Mouse (Mus musculus): ENCODE measurements around the gene Ipo13. TPM values are rescaled to one million over a fixed set of nuclear protein-coding genes. Genes with fewer than 3 reads are reported as not detected.
A peak's percentile ranks its signal among the peaks of the same experiment; 100 is the strongest.

Ipo13 gene
- polyA plus RNA-seq, 1 experiment, result 41.7 TPM

GRCm38 (mm10) chr4:117894601-117895000, 20.2 kb downstream of the Ipo13 start:
- peaks cover 5% of the 10 kb centered on the region; the same call in 1 of the 2 replicates for H3K4me1 ChIP-seq (ENCODE audit: control insufficient read depth, insufficient read depth, insufficient read length)
- no peaks in the 10 kb centered on the region for H3K27me3 ChIP-seq (ENCODE audit: control insufficient read depth, insufficient read depth, low read length)
- TF ChIP-seq CTCF (IDR thresholded peaks at IDR 0.05; ENCODE audit: extremely low read depth, insufficient read depth, insufficient read length, insufficient replicate concordance), result no peak
- no peak for TF ChIP-seq POLR2A (IDR thresholded peaks at IDR 0.05; ENCODE audit: low read depth, low read length)
- no peak overlapping the region for H3K27ac ChIP-seq (ENCODE audit: insufficient read depth, low read length)
- H3K36me3 ChIP-seq (ENCODE audit: control insufficient read depth, insufficient read depth, low read length), result peaks cover 9% of the 10 kb centered on the region
- H3K4me3 ChIP-seq (ENCODE audit: extremely low read depth, insufficient read depth, insufficient read length), result no peak overlapping the region
- no peak for DNase-seq (ENCODE audit: low read depth in 1 of 2, low spot score in 2 of 2)
- 95% methylated on average over 8 of the region's 8 CpGs for WGBS

- DNase-seq (ENCODE audit: low read depth in 1 of 2, low spot score in 2 of 2), result peak in 1 of 2 experiments; percentile 68
- H3K27me3 ChIP-seq (ENCODE audit: control insufficient read depth, insufficient read depth, low read length), result no peaks in the 10 kb centered on the region
- H3K4me3 ChIP-seq (ENCODE audit: extremely low read depth, insufficient read depth, insufficient read length), result no peak overlapping the region
- H3K27ac ChIP-seq (ENCODE audit: insufficient read depth, low read length), result no peak overlapping the region
- WGBS, result 29% methylated on average over 9 of the region's 9 CpGs
- H3K36me3 ChIP-seq (ENCODE audit: control insufficient read depth, insufficient read depth, low read length), result peaks cover 4% of the 10 kb centered on the region; the same call in 1 of the 2 replicates
- TF ChIP-seq CTCF (IDR thresholded peaks at IDR 0.05; ENCODE audit: extremely low read depth, insufficient read depth, insufficient read length, insufficient replicate concordance) (no peak), POLR2A (IDR thresholded peaks at IDR 0.05; ENCODE audit: low read depth, low read length) (no peak)
- H3K4me1 ChIP-seq (ENCODE audit: control insufficient read depth, insufficient read depth, insufficient read length), result peaks cover 5% of the 10 kb centered on the region; the same call in 1 of the 2 replicates
These were observed 21.4 kb downstream of the Ipo13 start for GRCm38 (mm10) chr4:117893376-117893775.

GRCm38 (mm10) chr4:117891738-117892161, 23.0 kb downstream of the Ipo13 start, which contains the start of gene Dph2:
Dph2 (minus strand) TSS chr4:117892032.
- TF ChIP-seq CTCF (IDR thresholded peaks at IDR 0.05; ENCODE audit: extremely low read depth, insufficient read depth, insufficient read length, insufficient replicate concordance), result no peak
- TF ChIP-seq POLR2A (IDR thresholded peaks at IDR 0.05; ENCODE audit: low read depth, low read length), result no peak; the same call in 1 of the 2 replicates
- Histone ChIP-seq H3K4me1 (ENCODE audit: control insufficient read depth, insufficient read depth, insufficient read length) (peaks cover 8% of the 10 kb centered on the region; the same call in 1 of the 2 replicates), H3K4me3 (ENCODE audit: extremely low read depth, insufficient read depth, insufficient read length) (peak within 1 kb of the TSS; percentile 73), H3K36me3 (ENCODE audit: control insufficient read depth, insufficient read depth, low read length) (peaks cover 2% of the 10 kb centered on the region; the same call in 1 of the 2 replicates), H3K27ac (ENCODE audit: insufficient read depth, low read length) (no peak within 1 kb of the TSS), H3K27me3 (ENCODE audit: control insufficient read depth, insufficient read depth, low read length) (no peaks in the 10 kb centered on the region)
- 1% methylated on average over 21 of the region's 21 CpGs for WGBS
- peak; percentile 70 to 87 for DNase-seq (ENCODE audit: low read depth in 1 of 2, low spot score in 2 of 2)

GRCm38 (mm10) chr4:117890750-117891149, 24.0 kb downstream of the Ipo13 start:
- Histone ChIP-seq H3K27ac (ENCODE audit: insufficient read depth, low read length) (no peak overlapping the region), H3K4me1 (ENCODE audit: control insufficient read depth, insufficient read depth, insufficient read length) (peaks cover 12% of the 10 kb centered on the region; the same call in 1 of the 2 replicates), H3K4me3 (ENCODE audit: extremely low read depth, insufficient read depth, insufficient read length) (peak overlapping the region; percentile 73; the same call in 1 of the 2 replicates), H3K27me3 (ENCODE audit: control insufficient read depth, insufficient read depth, low read length) (no peaks in the 10 kb centered on the region), H3K36me3 (ENCODE audit: control insufficient read depth, insufficient read depth, low read length) (peaks cover 3% of the 10 kb centered on the region; the same call in 1 of the 2 replicates)
- TF ChIP-seq POLR2A (IDR thresholded peaks at IDR 0.05; ENCODE audit: low read depth, low read length) (no peak), CTCF (IDR thresholded peaks at IDR 0.05; ENCODE audit: extremely low read depth, insufficient read depth, insufficient read length, insufficient replicate concordance) (no peak)
- WGBS, result 93% methylated on average over 8 of the region's 8 CpGs
- DNase-seq (ENCODE audit: low read depth in 1 of 2, low spot score in 2 of 2), result no peak

- Histone ChIP-seq H3K4me3 (ENCODE audit: extremely low read depth, insufficient read depth, insufficient read length) (no peak overlapping the region), H3K36me3 (ENCODE audit: control insufficient read depth, insufficient read depth, low read length) (peaks cover 4% of the 10 kb centered on the region; the same call in 1 of the 2 replicates), H3K4me1 (ENCODE audit: control insufficient read depth, insufficient read depth, insufficient read length) (peaks cover 12% of the 10 kb centered on the region; the same call in 1 of the 2 replicates), H3K27ac (ENCODE audit: insufficient read depth, low read length) (no peak overlapping the region), H3K27me3 (ENCODE audit: control insufficient read depth, insufficient read depth, low read length) (no peaks in the 10 kb centered on the region)
- no peak for TF ChIP-seq CTCF (IDR thresholded peaks at IDR 0.05; ENCODE audit: extremely low read depth, insufficient read depth, insufficient read length, insufficient replicate concordance)
- TF ChIP-seq POLR2A (IDR thresholded peaks at IDR 0.05; ENCODE audit: low read depth, low read length), result no peak
- no peak for DNase-seq (ENCODE audit: low read depth in 1 of 2, low spot score in 2 of 2)
- 93% methylated on average over 14 of the region's 14 CpGs for WGBS
These were observed 24.8 kb downstream of the Ipo13 start for GRCm38 (mm10) chr4:117890031-117890430.

GRCm38 (mm10) chr4:117889471-117889870, 25.3 kb downstream of the Ipo13 start:
- 94% methylated on average over 15 of the region's 15 CpGs for WGBS
- Histone ChIP-seq H3K4me3 (ENCODE audit: extremely low read depth, insufficient read depth, insufficient read length) (no peak overlapping the region), H3K27me3 (ENCODE audit: control insufficient read depth, insufficient read depth, low read length) (no peaks in the 10 kb centered on the region), H3K27ac (ENCODE audit: insufficient read depth, low read length) (no peak overlapping the region), H3K4me1 (ENCODE audit: control insufficient read depth, insufficient read depth, insufficient read length) (peaks cover 12% of the 10 kb centered on the region; the same call in 1 of the 2 replicates), H3K36me3 (ENCODE audit: control insufficient read depth, insufficient read depth, low read length) (peaks cover 10% of the 10 kb centered on the region; the same call in 1 of the 2 replicates)
- no peak for DNase-seq (ENCODE audit: low read depth in 1 of 2, low spot score in 2 of 2)
- TF ChIP-seq POLR2A (IDR thresholded peaks at IDR 0.05; ENCODE audit: low read depth, low read length), result no peak
- no peak for TF ChIP-seq CTCF (IDR thresholded peaks at IDR 0.05; ENCODE audit: extremely low read depth, insufficient read depth, insufficient read length, insufficient replicate concordance)

GRCm38 (mm10) chr4:117887920-117888319, 26.9 kb downstream of the Ipo13 start:
- TF ChIP-seq CTCF (IDR thresholded peaks at IDR 0.05; ENCODE audit: extremely low read depth, insufficient read depth, insufficient read length, insufficient replicate concordance), result no peak
- TF ChIP-seq POLR2A (IDR thresholded peaks at IDR 0.05; ENCODE audit: low read depth, low read length), result no peak
- H3K27me3 ChIP-seq (ENCODE audit: control insufficient read depth, insufficient read depth, low read length), result peaks cover under 1% of the 10 kb centered on the region; the same call in 1 of the 2 replicates
- no peak overlapping the region for H3K4me3 ChIP-seq (ENCODE audit: extremely low read depth, insufficient read depth, insufficient read length)
- no peak overlapping the region for H3K27ac ChIP-seq (ENCODE audit: insufficient read depth, low read length)
- WGBS, result 86% methylated on average over 2 of the region's 2 CpGs
- no peak for DNase-seq (ENCODE audit: low read depth in 1 of 2, low spot score in 2 of 2)
- H3K36me3 ChIP-seq (ENCODE audit: control insufficient read depth, insufficient read depth, low read length), result peaks cover 15% of the 10 kb centered on the region; the same call in 1 of the 2 replicates
- peaks cover 15% of the 10 kb centered on the region; the same call in 1 of the 2 replicates for H3K4me1 ChIP-seq (ENCODE audit: control insufficient read depth, insufficient read depth, insufficient read length)

All from spleen, adult 2 months (tissue).